Mouse (Mus musculus) limb, embryonic 15.5 days (tissue): Measurements from ENCODE around the gene Btbd35f10. TPM values are rescaled to one million over a fixed set of nuclear protein-coding genes. Genes with fewer than 3 reads are reported as not detected.
"Not testable (repeated sequence)": the region's sequence is repeated elsewhere in the genome, so short reads cannot be mapped to it uniquely, and the experiment has no call there.

Experiments used
- ATAC-seq: fragments of 200-750 bp; cut with Nextera tagmentation; 2 replicates; pipeline ENCODE4 v1.8.0; 2017; ENCODE audit warnings: low read depth, moderate TSS enrichment; ENCODE audit not compliant: insufficient number of reproducible peaks, low FRiP score, low TSS enrichment
- H3K27ac ChIP-seq: fragments of 300-500 bp; sonication (generic); 2 replicates; pipeline ENCODE4 v1.5.1; 2015; ENCODE audit warnings: moderate library complexity, mild to moderate bottlenecking, inconsistent platforms
- H3K27me3 ChIP-seq: fragments of 300-500 bp; sonication (generic); 2 replicates; pipeline ENCODE4 v1.6.1; 2015; ENCODE audit warnings: inconsistent platforms
- H3K36me3 ChIP-seq: fragments of 300-500 bp; sonication (generic); 2 replicates; pipeline ENCODE4 v1.6.1; 2015; ENCODE audit warnings: inconsistent platforms
- H3K4me1 ChIP-seq: fragments of 300-500 bp; sonication (generic); 2 replicates; pipeline ENCODE4 v1.6.1; 2015; ENCODE audit warnings: inconsistent platforms
- H3K4me2 ChIP-seq: fragments of 300-500 bp; sonication (generic); 2 replicates; pipeline ENCODE4 v1.6.1; 2015; ENCODE audit warnings: mild to moderate bottlenecking, inconsistent platforms
- H3K4me3 ChIP-seq: fragments of 300-500 bp; sonication (generic); 2 replicates; pipeline ENCODE4 v1.5.1; 2015; ENCODE audit warnings: mild to moderate bottlenecking, inconsistent platforms
- H3K9ac ChIP-seq: fragments of 300-500 bp; sonication (generic); 2 replicates; pipeline ENCODE4 v1.6.1; 2015; ENCODE audit warnings: inconsistent platforms
- H3K9me3 ChIP-seq: fragments of 300-500 bp; sonication (generic); 2 replicates; pipeline ENCODE4 v1.6.1; 2016; ENCODE audit warnings: inconsistent platforms
- WGBS: fragments of 180-500 bp; shearing (Covaris S2); methylation state at CpG from one replicate; pipeline ENCODE4 v1.1.7; 2015; 5-methylcytosine and 5-hydroxymethylcytosine counted together
- polyA plus RNA-seq: library from polyadenylated mRNA; unstranded; fragments of >200 nt; fragmentation: Nextera tagmentation; extraction: Ambion mirVana; gene quantifications from 2 replicates; pipeline ENCODE4 v1.2.1, GENCODE M21; 2015

Btbd35f10 gene
- polyA plus RNA-seq, result not detected in 2 replicates

DNA sequence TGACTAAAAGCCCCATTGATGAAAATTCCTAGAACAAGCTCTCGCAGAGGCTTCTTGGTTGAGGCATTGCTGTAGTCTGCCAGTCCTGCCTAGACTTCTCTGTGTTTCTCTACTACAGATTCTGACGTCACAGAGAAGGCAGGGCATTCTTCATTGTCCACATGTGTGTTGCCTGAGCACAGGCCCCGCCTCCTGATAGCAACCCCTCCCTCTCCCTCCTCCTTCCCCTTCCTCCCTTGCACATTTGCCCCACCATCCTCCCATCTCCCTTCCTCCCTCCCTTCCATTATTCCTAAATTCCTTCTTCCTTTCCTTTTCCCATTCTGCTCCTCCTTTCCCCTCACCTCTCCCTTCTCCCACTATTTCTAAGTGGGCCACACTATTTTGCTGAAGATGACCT, at the start of gene Btbd35f10:
Btbd35f10 (minus strand) TSS at position 101 of the 400 bp plus-strand sequence.
- H3K9me3 ChIP-seq, H3K27me3 ChIP-seq, H3K9ac ChIP-seq, H3K4me1 ChIP-seq, H3K4me3 ChIP-seq, H3K36me3 ChIP-seq, H3K27ac ChIP-seq, H3K4me2 ChIP-seq, ATAC-seq: not testable (repeated sequence)
- WGBS, result no CpG with 5 or more reads among the region's 3 CpGs

Other genes with a start within 250 kb of the Btbd35f10 start
- gene Btbd35f18, start 52.7 kb downstream of the Btbd35f10 start, polyA plus RNA-seq, result not detected in 2 replicates
- gene Btbd35f16, start 204.1 kb upstream of the Btbd35f10 start, polyA plus RNA-seq, result not detected in 2 replicates